Mouse (Mus musculus) brain, embryonic 14.5 days (tissue): ENCODE measurements around the gene Gucd1.

Source experiments
- CTCF ChIP-seq: fragments of 200-500 bp; IDR thresholded peaks from 2 replicates; pipeline ENCODE4 v1.5.1; 2012; ENCODE audit warnings: inconsistent platforms, mild to moderate bottlenecking, moderate library complexity, borderline replicate concordance; ENCODE audit not compliant: insufficient read depth, insufficient read length; ENCODE audit errors: extremely low read depth
- POLR2A ChIP-seq: fragments of 200-500 bp; IDR thresholded peaks from 2 replicates; pipeline ENCODE4 v1.6.1; 2012; ENCODE audit warnings: mild to moderate bottlenecking, inconsistent platforms, borderline replicate concordance; ENCODE audit not compliant: poor library complexity, insufficient read depth, insufficient read length, severe bottlenecking; ENCODE audit errors: extremely low read depth

- TF ChIP-seq CTCF: no peak
- no peak for TF ChIP-seq POLR2A
These were observed 1.6 kb downstream of the Gucd1 start for GRCm38 (mm10) chr10:75516038-75516723.
